Mouse (Mus musculus): ENCODE results near the gene Scn3a. TPM values are rescaled to one million over a fixed set of nuclear protein-coding genes. Genes with fewer than 3 reads are reported as not detected.
"Not testable (repeated sequence)": the region's sequence is repeated elsewhere in the genome, so short reads cannot be mapped to it uniquely, and the experiment has no call there.

Scn3a gene
- polyA plus RNA-seq, 1 experiment from 2014 or later: 3.5 TPM

- no peak overlapping the region for H3K27ac ChIP-seq (replicated peaks; ENCODE audit: low read depth, low read length)
- ATAC-seq (ENCODE audit: low read depth): peak; percentile 92
Measured at GRCm38 (mm10) chr2:65471311-65471882, 96.0 kb downstream of the Scn3a start.

GRCm38 (mm10) chr2:65465694-65466093, 101.7 kb downstream of the Scn3a start:
- WGBS: 94% methylated on average over 5 of the region's 5 CpGs
- DNase-seq (ENCODE audit: low spot score) (no peak), ATAC-seq (ENCODE audit: low read depth) (no peak)
- no peaks in the 10 kb centered on the region for H3K4me1 ChIP-seq (ENCODE audit: control insufficient read depth, insufficient read depth, low read length)
- H3K4me3 ChIP-seq (ENCODE audit: low read depth, low read length): no peak overlapping the region
- no peaks in the 10 kb centered on the region for H3K9me3 ChIP-seq (ENCODE audit: control insufficient read depth, low read length)
- H3K4me2 ChIP-seq (ENCODE audit: low read depth, low read length): no peak overlapping the region
- no peaks in the 10 kb centered on the region for H3K27me3 ChIP-seq (replicated peaks; ENCODE audit: control insufficient read depth, insufficient read depth, low read length)
- no peaks in the 10 kb centered on the region for H3K36me3 ChIP-seq (ENCODE audit: control insufficient read depth, insufficient read depth, low read length)
- H3K27ac ChIP-seq (replicated peaks; ENCODE audit: low read depth, low read length): no peak overlapping the region
- no peak overlapping the region for H3K9ac ChIP-seq (ENCODE audit: low read depth, low read length)

More at GRCm38 (mm10) chr2:65471311-65471882, 96.0 kb downstream of the Scn3a start:
- H3K9ac ChIP-seq (ENCODE audit: low read depth, low read length): no peak overlapping the region
- no peaks in the 10 kb centered on the region for H3K4me1 ChIP-seq (ENCODE audit: control insufficient read depth, insufficient read depth, low read length)
- H3K36me3 ChIP-seq (ENCODE audit: control insufficient read depth, insufficient read depth, low read length): no peaks in the 10 kb centered on the region
- peak overlapping the region; percentile 36 for H3K4me2 ChIP-seq (ENCODE audit: low read depth, low read length)
- no peaks in the 10 kb centered on the region for H3K9me3 ChIP-seq (ENCODE audit: control insufficient read depth, low read length)
- DNase-seq (ENCODE audit: low spot score): peak; percentile 74
- H3K27me3 ChIP-seq (replicated peaks; ENCODE audit: control insufficient read depth, insufficient read depth, low read length): no peaks in the 10 kb centered on the region
- H3K4me3 ChIP-seq (ENCODE audit: low read depth, low read length): peak overlapping the region; percentile 14
- 25% methylated on average over 11 of the region's 11 CpGs for WGBS

- Histone ChIP-seq H3K4me1 (ENCODE audit: control insufficient read depth, insufficient read depth, low read length) (0 out of 2 replicates have a peak, but pooled peaks cover 4% of the 10 kb centered on the region), H3K4me2 (ENCODE audit: low read depth, low read length) (no peak overlapping the region), H3K9me3 (ENCODE audit: control insufficient read depth, low read length) (no peaks in the 10 kb centered on the region), H3K27ac (replicated peaks; ENCODE audit: low read depth, low read length) (no peak overlapping the region), H3K36me3 (ENCODE audit: control insufficient read depth, insufficient read depth, low read length) (no peaks in the 10 kb centered on the region), H3K9ac (ENCODE audit: low read depth, low read length) (no peak overlapping the region), H3K27me3 (replicated peaks; ENCODE audit: control insufficient read depth, insufficient read depth, low read length) (no peaks in the 10 kb centered on the region), H3K4me3 (ENCODE audit: low read depth, low read length) (no peak overlapping the region)
- WGBS: 91% methylated on average over 6 of the region's 6 CpGs
- DNase-seq (ENCODE audit: low spot score): no peak
- ATAC-seq (ENCODE audit: low read depth): no peak
Measured at GRCm38 (mm10) chr2:65453763-65454162, 113.7 kb downstream of the Scn3a start.

- not testable (repeated sequence) for H3K9me3 ChIP-seq (ENCODE audit: control insufficient read depth, low read length); H3K4me3 ChIP-seq (ENCODE audit: low read depth, low read length); H3K27ac ChIP-seq (replicated peaks; ENCODE audit: low read depth, low read length); DNase-seq (ENCODE audit: low spot score); ATAC-seq (ENCODE audit: low read depth); H3K36me3 ChIP-seq (ENCODE audit: control insufficient read depth, insufficient read depth, low read length); H3K4me1 ChIP-seq (ENCODE audit: control insufficient read depth, insufficient read depth, low read length); H3K9ac ChIP-seq (ENCODE audit: low read depth, low read length); H3K27me3 ChIP-seq (replicated peaks; ENCODE audit: control insufficient read depth, insufficient read depth, low read length); H3K4me2 ChIP-seq (ENCODE audit: low read depth, low read length)
- WGBS: 91% methylated on average over 12 of the region's 14 CpGs
Measured at GRCm38 (mm10) chr2:65451401-65452078, 115.9 kb downstream of the Scn3a start.

GRCm38 (mm10) chr2:65450449-65451360, 116.7 kb downstream of the Scn3a start:
- Histone ChIP-seq H3K4me3 (ENCODE audit: low read depth, low read length) (no peak overlapping the region), H3K27me3 (replicated peaks; ENCODE audit: control insufficient read depth, insufficient read depth, low read length) (no peaks in the 10 kb centered on the region), H3K9me3 (ENCODE audit: control insufficient read depth, low read length) (no peaks in the 10 kb centered on the region), H3K4me1 (ENCODE audit: control insufficient read depth, insufficient read depth, low read length) (0 out of 2 replicates have a peak, but pooled peaks cover 4% of the 10 kb centered on the region), H3K36me3 (ENCODE audit: control insufficient read depth, insufficient read depth, low read length) (no peaks in the 10 kb centered on the region), H3K27ac (replicated peaks; ENCODE audit: low read depth, low read length) (no peak overlapping the region), H3K4me2 (ENCODE audit: low read depth, low read length) (no peak overlapping the region), H3K9ac (ENCODE audit: low read depth, low read length) (no peak overlapping the region)
- peak; percentile 10 for DNase-seq (ENCODE audit: low spot score)
- peak; percentile 55; the same call in 1 of the 2 replicates for ATAC-seq (ENCODE audit: low read depth)
- 29% methylated on average over 2 of the region's 2 CpGs for WGBS

GRCm38 (mm10) chr2:65449126-65449828, 118.2 kb downstream of the Scn3a start:
- Histone ChIP-seq H3K9ac (ENCODE audit: low read depth, low read length) (no peak overlapping the region), H3K4me2 (ENCODE audit: low read depth, low read length) (no peak overlapping the region), H3K9me3 (ENCODE audit: control insufficient read depth, low read length) (no peaks in the 10 kb centered on the region), H3K27me3 (replicated peaks; ENCODE audit: control insufficient read depth, insufficient read depth, low read length) (no peaks in the 10 kb centered on the region), H3K4me3 (ENCODE audit: low read depth, low read length) (no peak overlapping the region), H3K27ac (replicated peaks; ENCODE audit: low read depth, low read length) (no peak overlapping the region), H3K36me3 (ENCODE audit: control insufficient read depth, insufficient read depth, low read length) (no peaks in the 10 kb centered on the region), H3K4me1 (ENCODE audit: control insufficient read depth, insufficient read depth, low read length) (0 out of 2 replicates have a peak, but pooled peaks cover 4% of the 10 kb centered on the region)
- ATAC-seq (ENCODE audit: low read depth): no peak
- WGBS: 92% methylated on average over 5 of the region's 5 CpGs
- DNase-seq (ENCODE audit: low spot score): no peak

- ATAC-seq (ENCODE audit: low read depth) (no peak), DNase-seq (ENCODE audit: low spot score) (no peak)
- no peaks in the 10 kb centered on the region for H3K9me3 ChIP-seq (ENCODE audit: control insufficient read depth, low read length)
- H3K27me3 ChIP-seq (replicated peaks; ENCODE audit: control insufficient read depth, insufficient read depth, low read length): no peaks in the 10 kb centered on the region
- no peak overlapping the region for H3K4me2 ChIP-seq (ENCODE audit: low read depth, low read length)
- no peak overlapping the region for H3K9ac ChIP-seq (ENCODE audit: low read depth, low read length)
- H3K4me3 ChIP-seq (ENCODE audit: low read depth, low read length): no peak overlapping the region
- no peak overlapping the region for H3K27ac ChIP-seq (replicated peaks; ENCODE audit: low read depth, low read length)
- no peaks in the 10 kb centered on the region for H3K36me3 ChIP-seq (ENCODE audit: control insufficient read depth, insufficient read depth, low read length)
- WGBS: 82% methylated on average over 4 of the region's 4 CpGs
- H3K4me1 ChIP-seq (ENCODE audit: control insufficient read depth, insufficient read depth, low read length): no peaks in the 10 kb centered on the region
Measured at GRCm38 (mm10) chr2:65443082-65443481, 124.3 kb downstream of the Scn3a start.

GRCm38 (mm10) chr2:65441566-65441965, 125.9 kb downstream of the Scn3a start:
- no peaks in the 10 kb centered on the region for H3K4me1 ChIP-seq (ENCODE audit: control insufficient read depth, insufficient read depth, low read length)
- no peaks in the 10 kb centered on the region for H3K36me3 ChIP-seq (ENCODE audit: control insufficient read depth, insufficient read depth, low read length)
- H3K27me3 ChIP-seq (replicated peaks; ENCODE audit: control insufficient read depth, insufficient read depth, low read length): no peaks in the 10 kb centered on the region
- H3K9ac ChIP-seq (ENCODE audit: low read depth, low read length): no peak overlapping the region
- H3K4me2 ChIP-seq (ENCODE audit: low read depth, low read length): no peak overlapping the region
- DNase-seq (ENCODE audit: low spot score) (no peak), ATAC-seq (ENCODE audit: low read depth) (no peak)
- no peaks in the 10 kb centered on the region for H3K9me3 ChIP-seq (ENCODE audit: control insufficient read depth, low read length)
- H3K27ac ChIP-seq (replicated peaks; ENCODE audit: low read depth, low read length): no peak overlapping the region
- H3K4me3 ChIP-seq (ENCODE audit: low read depth, low read length): no peak overlapping the region
- 50% methylated on average over 5 of the region's 5 CpGs for whole genome bisulfite sequencing
